Mouse (Mus musculus): ENCODE measurements around the gene Wdr60. TPM values are rescaled to one million over a fixed set of nuclear protein-coding genes. Genes with fewer than 3 reads are reported as not detected.

The Wdr60 gene
- total and polyA plus RNA-seq, 3 experiments: 3.6 to 9.2 (median 6.7) TPM

GRCm38 (mm10) chr12:116159695-116160094 lies 103.1 kb downstream of the Wdr60 start:
- Histone ChIP-seq H3K4me3 (replicated peaks in 1 of 3; ENCODE audit: low read depth in 2 of 3, low read length in 2 of 3, poor library complexity in 1 of 3) (no peak overlapping the region), H3K9ac (ENCODE audit: insufficient read depth, low read depth) (no peak overlapping the region), H3K27me3 (replicated peaks) (no peaks in the 10 kb centered on the region), H3K4me2 (ENCODE audit: insufficient read depth, low read depth, poor library complexity, severe bottlenecking) (no peak overlapping the region), H3K79me2 (replicated peaks; ENCODE audit: control insufficient read depth, extremely low read depth, insufficient read depth, poor library complexity, severe bottlenecking) (no peaks in the 10 kb centered on the region), H3K36me3 (replicated peaks in 1 of 2; ENCODE audit: control insufficient read depth in 1 of 2, insufficient read depth in 1 of 2, low read length in 1 of 2) (no peaks in the 10 kb centered on the region), H3K9me3 (replicated peaks; ENCODE audit: low read length) (no peaks in the 10 kb centered on the region), H3K27ac (ENCODE audit: insufficient read depth, low read depth) (no peak overlapping the region), H3K4me1 (ENCODE audit: control insufficient read depth in 1 of 2, insufficient read depth in 2 of 2) (no peaks in the 10 kb centered on the region; a peak in 1 of 4 replicates)
- TF ChIP-seq RCOR1 (conservative IDR thresholded peaks at IDR 0.05; ENCODE audit: low read depth, low read length) (no peak), ZKSCAN1 (IDR thresholded peaks at IDR 0.05; ENCODE audit: borderline replicate concordance, low read depth, low read length) (no peak), POLR2A (IDR thresholded peaks at IDR 0.05; ENCODE audit: low read depth, low read length) (no peak)
- dilution Hi-C loops (cut with MboI; ENCODE audit: extremely low pct_ligation_motif_present, extremely low pct_unique_long_range_greater_than_20kb, low sequenced_read_pairs): no loop called here
- in situ Hi-C loops (cut with MboI; ENCODE audit: low pct_ligation_motif_present, low pct_unique_long_range_greater_than_20kb, low sequenced_read_pairs): no loop called here
- DNase-seq (ENCODE audit: extremely low read depth): no peak

GRCm38 (mm10) chr12:116159223-116159622 lies 103.6 kb downstream of the Wdr60 start:
- in situ Hi-C loops (cut with MboI; ENCODE audit: low pct_ligation_motif_present, low pct_unique_long_range_greater_than_20kb, low sequenced_read_pairs) (no loop called here), dilution Hi-C loops (cut with MboI; ENCODE audit: extremely low pct_ligation_motif_present, extremely low pct_unique_long_range_greater_than_20kb, low sequenced_read_pairs) (no loop called here)
- no peak overlapping the region for H3K27ac ChIP-seq (ENCODE audit: insufficient read depth, low read depth)
- no peak overlapping the region for H3K4me2 ChIP-seq (ENCODE audit: insufficient read depth, low read depth, poor library complexity, severe bottlenecking)
- H3K79me2 ChIP-seq (replicated peaks; ENCODE audit: control insufficient read depth, extremely low read depth, insufficient read depth, poor library complexity, severe bottlenecking): no peaks in the 10 kb centered on the region
- no peaks in the 10 kb centered on the region for H3K27me3 ChIP-seq (replicated peaks)
- H3K9me3 ChIP-seq (replicated peaks; ENCODE audit: low read length): no peaks in the 10 kb centered on the region
- H3K4me3 ChIP-seq (replicated peaks in 1 of 3; ENCODE audit: low read depth in 2 of 3, low read length in 2 of 3, poor library complexity in 1 of 3): no peak overlapping the region
- no peak for DNase-seq (ENCODE audit: extremely low read depth)
- H3K9ac ChIP-seq (ENCODE audit: insufficient read depth, low read depth): no peak overlapping the region
- no peaks in the 10 kb centered on the region for H3K4me1 ChIP-seq (ENCODE audit: control insufficient read depth in 1 of 2, insufficient read depth in 2 of 2)
- TF ChIP-seq MAX (IDR thresholded peaks at IDR 0.05; ENCODE audit: low read length) (no peak), UBTF (IDR thresholded peaks at IDR 0.05; ENCODE audit: low read depth, low read length) (no peak), RAD21 (IDR thresholded peaks at IDR 0.05; ENCODE audit: low read depth, low read length) (no peak), ZC3H11A (IDR thresholded peaks at IDR 0.05; ENCODE audit: low read depth, low read length) (no peak), CHD2 (IDR thresholded peaks at IDR 0.05; ENCODE audit: low read length) (no peak), MAZ (IDR thresholded peaks at IDR 0.05; ENCODE audit: low read depth, low read length) (no peak), HCFC1 (IDR thresholded peaks at IDR 0.05; ENCODE audit: low read depth, low read length) (no peak), BHLHE40 (IDR thresholded peaks at IDR 0.05; ENCODE audit: low read depth, low read length) (no peak), ZMIZ1 (IDR thresholded peaks at IDR 0.05; ENCODE audit: low read depth, low read length) (no peak)
- H3K36me3 ChIP-seq (replicated peaks in 1 of 2; ENCODE audit: control insufficient read depth in 1 of 2, insufficient read depth in 1 of 2, low read length in 1 of 2): no peaks in the 10 kb centered on the region

GRCm38 (mm10) chr12:116156792-116157532 lies 105.9 kb downstream of the Wdr60 start:
- Histone ChIP-seq H3K36me3 (replicated peaks in 1 of 2; ENCODE audit: control insufficient read depth in 1 of 2, insufficient read depth in 1 of 2, low read length in 1 of 2) (no peaks in the 10 kb centered on the region), H3K4me3 (replicated peaks in 1 of 3; ENCODE audit: low read depth in 2 of 3, low read length in 2 of 3, poor library complexity in 1 of 3) (no peak overlapping the region), H3K9ac (ENCODE audit: insufficient read depth, low read depth) (no peak overlapping the region), H3K27ac (ENCODE audit: insufficient read depth, low read depth) (no peak overlapping the region), H3K9me3 (replicated peaks; ENCODE audit: low read length) (no peaks in the 10 kb centered on the region), H3K27me3 (replicated peaks) (no peaks in the 10 kb centered on the region), H3K4me2 (ENCODE audit: insufficient read depth, low read depth, poor library complexity, severe bottlenecking) (no peak overlapping the region), H3K4me1 (ENCODE audit: control insufficient read depth in 1 of 2, insufficient read depth in 2 of 2) (no peaks in the 10 kb centered on the region), H3K79me2 (replicated peaks; ENCODE audit: control insufficient read depth, extremely low read depth, insufficient read depth, poor library complexity, severe bottlenecking) (no peaks in the 10 kb centered on the region)
- TF ChIP-seq POLR2A (IDR thresholded peaks at IDR 0.05; ENCODE audit: low read depth, low read length) (no peak), GABPA (IDR thresholded peaks at IDR 0.05; ENCODE audit: insufficient replicate concordance, low read depth, low read length) (no peak), UBTF (IDR thresholded peaks at IDR 0.05; ENCODE audit: low read depth, low read length) (no peak), CTCF (conservative IDR thresholded peaks at IDR 0.05 in 1 of 2, IDR thresholded peaks at IDR 0.05 in 1 of 2; ENCODE audit: low read depth in 2 of 2, low read length in 2 of 2) (no peak), HCFC1 (IDR thresholded peaks at IDR 0.05; ENCODE audit: low read depth, low read length) (no peak), TCF12 (IDR thresholded peaks at IDR 0.05; ENCODE audit: low read depth, low read length) (no peak)
- DNase-seq (ENCODE audit: extremely low read depth): no peak
- dilution Hi-C loops (cut with MboI; ENCODE audit: extremely low pct_ligation_motif_present, extremely low pct_unique_long_range_greater_than_20kb, low sequenced_read_pairs): no loop called here
- in situ Hi-C loops (cut with MboI; ENCODE audit: low pct_ligation_motif_present, low pct_unique_long_range_greater_than_20kb, low sequenced_read_pairs): no loop called here

Data from CH12.LX (cell line).